Mouse (Mus musculus) hindbrain, postnatal 0 days (tissue): ENCODE data around the gene Asic4. TPM values are rescaled to one million over a fixed set of nuclear protein-coding genes. Genes with fewer than 3 reads are reported as not detected.

ENCODE experiments used
- ATAC-seq: fragments of 200-750 bp; cut with Nextera tagmentation; 2 replicates; pipeline ENCODE4 v1.8.0; 2017; ENCODE audit warnings: mild to moderate bottlenecking, moderate TSS enrichment, moderate library complexity
- DNase-seq: peaks from one replicate; pipeline ENCODE4 v3.0.0-alpha.2; 2015; ENCODE audit warnings: low spot score
- H3K27ac ChIP-seq: fragments of 300-500 bp; sonication (generic); 2 replicates; pipeline ENCODE4 v1.5.1; 2014; ENCODE audit warnings: mild to moderate bottlenecking
- H3K27me3 ChIP-seq: fragments of 300-500 bp; sonication (generic); 2 replicates; pipeline ENCODE4 v1.6.1; 2014; ENCODE audit warnings: low read length, mixed read lengths; ENCODE audit not compliant: insufficient read depth
- H3K36me3 ChIP-seq: fragments of 300-500 bp; sonication (generic); 2 replicates; pipeline ENCODE4 v1.6.1; 2014; ENCODE audit warnings: low read length, mixed read lengths; ENCODE audit not compliant: insufficient read depth
- H3K4me1 ChIP-seq: fragments of 300-500 bp; sonication (generic); 2 replicates; pipeline ENCODE4 v1.6.1; 2014; ENCODE audit warnings: antibody characterized with exemption, low read length, mixed read lengths; ENCODE audit not compliant: insufficient read depth
- H3K4me2 ChIP-seq: fragments of 300-500 bp; sonication (generic); 2 replicates; pipeline ENCODE4 v1.6.1; 2014; ENCODE audit warnings: low read depth, mild to moderate bottlenecking, low read length, moderate library complexity, mixed read lengths
- H3K4me3 ChIP-seq: fragments of 300-500 bp; sonication (generic); 2 replicates; pipeline ENCODE4 v1.5.1; 2014; ENCODE audit warnings: low read length
- H3K9ac ChIP-seq: fragments of 300-500 bp; sonication (generic); replicated peaks from 2 replicates; pipeline ENCODE4 v1.6.1; 2014; ENCODE audit warnings: mild to moderate bottlenecking, low read length, moderate library complexity, mixed read lengths
- H3K9me3 ChIP-seq: fragments of 300-500 bp; sonication (generic); 2 replicates; pipeline ENCODE4 v1.6.1; 2016; ENCODE audit warnings: low read length, mixed read lengths
- CTCF ChIP-seq: IDR thresholded peaks from 2 replicates; pipeline ENCODE4 v1.5.1; 2016; ENCODE audit warnings: antibody characterized with exemption, control low read depth, low read depth
- WGBS: fragments of 180-500 bp; shearing (Covaris S2); extraction: QIAGEN DNeasy Blood & Tissue Kit; methylation state at CpG from one replicate; pipeline ENCODE4 v1.1.7; 2014; 5-methylcytosine and 5-hydroxymethylcytosine counted together
- polyA plus RNA-seq: library from polyadenylated mRNA; unstranded; fragments of >200 nt; fragmentation: Nextera tagmentation; extraction: Ambion mirVana; gene quantifications from 2 replicates; pipeline ENCODE4 v1.2.1, GENCODE M21; 2015
- total RNA-seq: library from RNA; depleted of rRNA; stranded (reverse); fragments of >200 nt; gene quantifications from 2 replicates; pipeline ENCODE4 v1.2.3, GENCODE M21; 2014

Gene Asic4
- total and polyA plus RNA-seq, 2 experiments from 2014 or later: 21.0 to 74.1 TPM

DNA sequence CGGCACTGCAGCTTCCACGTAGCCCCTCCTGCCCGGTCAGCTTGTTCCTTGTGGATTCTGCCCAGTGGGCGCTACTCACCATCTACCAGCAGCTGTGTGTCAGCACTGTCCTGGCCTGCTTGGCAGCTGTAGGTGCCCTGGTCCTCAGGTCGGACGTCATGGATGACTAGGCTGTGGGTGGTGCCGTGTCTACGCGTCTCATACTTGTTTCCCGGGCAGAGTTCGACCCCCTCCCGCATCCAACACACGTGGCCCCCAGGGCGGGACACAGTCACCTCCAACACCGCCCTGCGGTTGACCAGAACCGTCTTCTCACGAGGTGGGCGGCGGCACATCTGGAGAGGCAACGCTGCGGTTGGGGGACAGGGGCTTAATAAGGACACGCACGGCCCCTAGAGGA, 36.3 kb downstream of the Asic4 start:
- H3K36me3 ChIP-seq: peaks cover 24% of the 10 kb centered on the region
- no peaks in the 10 kb centered on the region for H3K9me3 ChIP-seq
- H3K9ac ChIP-seq: peak overlapping the region; percentile 48; the same call in 1 of the 2 replicates
- no peaks in the 10 kb centered on the region for H3K27me3 ChIP-seq
- DNase-seq (peak; percentile 31), ATAC-seq (peak; percentile 10; the same call in 1 of the 2 replicates)
- TF ChIP-seq CTCF: peak; percentile 28; the same call in 1 of the 2 replicates
- H3K4me1 ChIP-seq: peaks cover 3% of the 10 kb centered on the region; the same call in 1 of the 2 replicates
- peak overlapping the region; percentile 47 for H3K4me3 ChIP-seq
- no peak overlapping the region for H3K27ac ChIP-seq
- peak overlapping the region; percentile 83 for H3K4me2 ChIP-seq
- 9% methylated on average over 24 of the region's 24 CpGs for WGBS

- no peak for TF ChIP-seq CTCF
- peaks cover 3% of the 10 kb centered on the region; the same call in 1 of the 2 replicates for H3K4me1 ChIP-seq
- peak overlapping the region; percentile 47 for H3K4me3 ChIP-seq
- DNase-seq: no peak
- peak overlapping the region; percentile 48; the same call in 1 of the 2 replicates for H3K9ac ChIP-seq
- no peaks in the 10 kb centered on the region for H3K9me3 ChIP-seq
- WGBS: 4% methylated on average over 13 of the region's 13 CpGs
- 0 out of 2 replicates have a peak, but pooled peaks have one; percentile 3 for ATAC-seq
- no peaks in the 10 kb centered on the region for H3K27me3 ChIP-seq
- peaks cover 24% of the 10 kb centered on the region for H3K36me3 ChIP-seq
- H3K4me2 ChIP-seq: peak overlapping the region; percentile 83
- no peak overlapping the region for H3K27ac ChIP-seq
These were observed 36.8 kb downstream of the Asic4 start for GRCm38 (mm10) chr1:75487040-75487404.

DNA sequence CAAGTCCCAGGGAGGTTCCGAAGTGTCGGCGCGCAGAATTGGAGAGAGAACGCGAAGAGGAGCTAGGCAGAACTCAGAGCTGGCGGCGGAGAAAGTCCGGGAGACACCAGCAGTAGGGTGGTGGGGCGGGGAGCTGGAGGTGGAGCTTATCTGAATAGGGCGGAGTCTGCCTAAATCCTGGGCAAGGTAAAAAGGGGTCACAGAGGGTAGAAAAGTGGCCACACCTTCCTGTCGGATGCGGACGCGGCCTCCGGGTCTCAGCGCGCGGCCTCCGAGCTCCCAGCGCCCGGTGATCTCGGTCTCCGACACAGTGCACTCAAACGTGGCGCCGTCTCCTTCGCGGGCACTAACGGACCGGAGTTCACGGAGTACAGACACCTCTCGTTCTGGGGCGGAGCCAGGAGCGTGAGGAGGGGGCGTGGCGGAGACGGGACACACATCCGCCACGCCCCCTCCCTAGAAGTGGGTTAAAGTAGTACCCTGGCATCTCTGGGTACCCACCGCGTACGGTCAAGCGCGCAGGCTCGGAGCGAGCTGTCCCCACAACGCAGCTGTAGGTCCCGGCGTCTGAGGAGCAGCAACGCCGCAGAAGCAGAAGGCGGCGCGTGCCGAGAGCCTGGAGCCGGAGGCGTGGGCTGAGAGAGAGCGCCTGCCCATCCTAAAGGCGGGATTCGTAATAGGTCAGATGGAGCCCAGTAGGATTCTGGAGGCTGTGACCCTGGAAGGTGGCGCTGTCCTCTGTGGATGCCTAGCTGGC, 37.3 kb downstream of the Asic4 start:
- Histone ChIP-seq H3K4me1 (peaks cover 3% of the 10 kb centered on the region; the same call in 1 of the 2 replicates), H3K9ac (peak overlapping the region; percentile 48), H3K36me3 (peaks cover 23% of the 10 kb centered on the region), H3K9me3 (no peaks in the 10 kb centered on the region), H3K4me2 (peak overlapping the region; percentile 83), H3K27ac (peak overlapping the region; percentile 5; the same call in 1 of the 2 replicates), H3K27me3 (no peaks in the 10 kb centered on the region), H3K4me3 (peak overlapping the region; percentile 47)
- peak; percentile 70 for ATAC-seq
- WGBS: 2% methylated on average over 62 of the region's 62 CpGs
- TF ChIP-seq CTCF: peak; percentile 51
- peak; percentile 80 for DNase-seq

- H3K9me3 ChIP-seq: no peaks in the 10 kb centered on the region
- peaks cover 3% of the 10 kb centered on the region; the same call in 1 of the 2 replicates for H3K4me1 ChIP-seq
- no peak overlapping the region for H3K4me2 ChIP-seq
- no peak overlapping the region for H3K27ac ChIP-seq
- no peak for DNase-seq
- no peak overlapping the region for H3K9ac ChIP-seq
- no peaks in the 10 kb centered on the region for H3K27me3 ChIP-seq
- no peaks in the 10 kb centered on the region; the same call in 1 of the 2 replicates for H3K36me3 ChIP-seq
- TF ChIP-seq CTCF: no peak
- no peak overlapping the region for H3K4me3 ChIP-seq
- 88% methylated on average over 34 of the region's 34 CpGs for WGBS
- no peak for ATAC-seq
These were observed 40.7 kb downstream of the Asic4 start for GRCm38 (mm10) chr1:75490785-75491551.

GRCm38 (mm10) chr1:75492579-75493170, 42.4 kb downstream of the Asic4 start:
- no peak for TF ChIP-seq CTCF
- Histone ChIP-seq H3K36me3 (peaks cover 10% of the 10 kb centered on the region), H3K4me3 (no peak overlapping the region), H3K27me3 (no peaks in the 10 kb centered on the region), H3K9ac (no peak overlapping the region), H3K9me3 (no peaks in the 10 kb centered on the region), H3K27ac (no peak overlapping the region), H3K4me2 (no peak overlapping the region), H3K4me1 (no peaks in the 10 kb centered on the region)
- DNase-seq: no peak
- WGBS: 44% methylated on average over 24 of the region's 24 CpGs
- no peak for ATAC-seq

- no peak overlapping the region for H3K4me2 ChIP-seq
- TF ChIP-seq CTCF: peak; percentile 86
- ATAC-seq: peak; percentile 48
- peaks cover 22% of the 10 kb centered on the region for H3K36me3 ChIP-seq
- peak; percentile 78 for DNase-seq
- H3K9me3 ChIP-seq: no peaks in the 10 kb centered on the region
- no peak overlapping the region for H3K27ac ChIP-seq
- no peak overlapping the region for H3K4me3 ChIP-seq
- WGBS: 42% methylated on average over 12 of the region's 12 CpGs
- H3K4me1 ChIP-seq: no peaks in the 10 kb centered on the region
- no peak overlapping the region for H3K9ac ChIP-seq
- H3K27me3 ChIP-seq: no peaks in the 10 kb centered on the region
These were observed 44.8 kb downstream of the Asic4 start for GRCm38 (mm10) chr1:75494878-75495548.
